Mouse (Mus musculus) olfactory bulb, adult 2 months (tissue): ENCODE data around the gene Stk36.

Experiments
- CTCF ChIP-seq: fragments of 200-500 bp; IDR thresholded peaks from 2 replicates; pipeline ENCODE4 v1.5.1; 2012; ENCODE audit warnings: low read depth, mild to moderate bottlenecking, low read length, moderate library complexity; ENCODE audit not compliant: insufficient read depth
- POLR2A ChIP-seq: fragments of 200-500 bp; IDR thresholded peaks from 2 replicates; pipeline ENCODE4 v1.6.1; 2012; ENCODE audit warnings: mild to moderate bottlenecking, low read depth, low read length, moderate library complexity; ENCODE audit not compliant: insufficient read depth

GRCm38 (mm10) chr1:74582621-74583020, 18.6 kb upstream of the Stk36 start:
- TF ChIP-seq CTCF (no peak), POLR2A (no peak)
